Mouse (Mus musculus): ENCODE results near the gene Mdh2. TPM values are rescaled to one million over a fixed set of nuclear protein-coding genes. Genes with fewer than 3 reads are reported as not detected.

The Mdh2 gene
- total RNA-seq, 1 experiment: 223 TPM

GRCm38 (mm10) chr5:135731322-135731721, 47.0 kb upstream of the Mdh2 start:
- TF ChIP-seq MAFK (IDR thresholded peaks at IDR 0.05; ENCODE audit: insufficient read depth, low read depth, low read length) (no peak), ZNF384 (IDR thresholded peaks at IDR 0.05; ENCODE audit: low read depth, low read length) (no peak), HCFC1 (IDR thresholded peaks at IDR 0.05; ENCODE audit: borderline replicate concordance, insufficient read depth, low read length) (no peak), CHD2 (IDR thresholded peaks at IDR 0.05; ENCODE audit: low read depth, low read length) (no peak), ZC3H11A (IDR thresholded peaks at IDR 0.05; ENCODE audit: borderline replicate concordance, low read depth, low read length) (no peak)
- in situ Hi-C loops (cut with MboI; ENCODE audit: low sequenced_read_pairs in 2 of 2, unreplicated experiment in 2 of 2): no loop called here

GRCm38 (mm10) chr5:135733071-135733470, 45.2 kb upstream of the Mdh2 start:
- TF ChIP-seq CHD2 (IDR thresholded peaks at IDR 0.05; ENCODE audit: low read depth, low read length) (no peak), ZNF384 (IDR thresholded peaks at IDR 0.05; ENCODE audit: low read depth, low read length) (no peak), HCFC1 (IDR thresholded peaks at IDR 0.05; ENCODE audit: borderline replicate concordance, insufficient read depth, low read length) (no peak), ZC3H11A (IDR thresholded peaks at IDR 0.05; ENCODE audit: borderline replicate concordance, low read depth, low read length) (no peak), MAFK (IDR thresholded peaks at IDR 0.05; ENCODE audit: insufficient read depth, low read depth, low read length) (no peak)
- Histone ChIP-seq H3K9ac (ENCODE audit: insufficient read depth, low read depth, low read length, poor library complexity, severe bottlenecking) (peak overlapping the region; percentile 54; the same call in 1 of the 2 replicates), H3K9me3 (ENCODE audit: control insufficient read depth, insufficient read depth, low read depth, low read length) (no peaks in the 10 kb centered on the region), H3K27ac (ENCODE audit: insufficient read depth, low read depth, low read length, poor library complexity, severe bottlenecking) (no peak overlapping the region), H3K4me3 (ENCODE audit: insufficient read depth in 1 of 2, low read depth in 1 of 2, low read length in 2 of 2, poor library complexity in 1 of 2, severe bottlenecking in 1 of 2) (peak overlapping the region; percentile 49 to 56; a peak in 1 of 4 replicates), H3K36me3 (ENCODE audit: control insufficient read depth, insufficient read depth, low read length, poor library complexity, severe bottlenecking) (peaks cover 67% of the 10 kb centered on the region), H3K4me1 (ENCODE audit: control insufficient read depth in 2 of 2, insufficient read depth in 2 of 2, low read length in 2 of 2, poor library complexity in 1 of 2) (peaks cover 2 to 26% of the 10 kb centered on the region in 2 experiments; a peak in 3 of 4 replicates)
- no peak for DNase-seq (ENCODE audit: low read depth, low spot score)
- in situ Hi-C loops (cut with MboI; ENCODE audit: low sequenced_read_pairs in 2 of 2, unreplicated experiment in 2 of 2): no loop called here

More at GRCm38 (mm10) chr5:135731322-135731721, 47.0 kb upstream of the Mdh2 start:
- Histone ChIP-seq H3K9me3 (ENCODE audit: control insufficient read depth, insufficient read depth, low read depth, low read length) (no peaks in the 10 kb centered on the region), H3K4me1 (ENCODE audit: control insufficient read depth in 2 of 2, insufficient read depth in 2 of 2, low read length in 2 of 2, poor library complexity in 1 of 2) (peaks cover 2 to 17% of the 10 kb centered on the region in 2 experiments; a peak in 3 of 4 replicates), H3K9ac (ENCODE audit: insufficient read depth, low read depth, low read length, poor library complexity, severe bottlenecking) (no peak overlapping the region), H3K27ac (ENCODE audit: insufficient read depth, low read depth, low read length, poor library complexity, severe bottlenecking) (no peak overlapping the region), H3K4me3 (ENCODE audit: insufficient read depth in 1 of 2, low read depth in 1 of 2, low read length in 2 of 2, poor library complexity in 1 of 2, severe bottlenecking in 1 of 2) (no peak overlapping the region), H3K36me3 (ENCODE audit: control insufficient read depth, insufficient read depth, low read length, poor library complexity, severe bottlenecking) (peaks cover 66% of the 10 kb centered on the region)
- DNase-seq (ENCODE audit: low read depth, low spot score): no peak

- Histone ChIP-seq H3K27ac (ENCODE audit: insufficient read depth, low read depth, low read length, poor library complexity, severe bottlenecking) (no peak overlapping the region), H3K36me3 (ENCODE audit: control insufficient read depth, insufficient read depth, low read length, poor library complexity, severe bottlenecking) (peaks cover 62% of the 10 kb centered on the region), H3K9ac (ENCODE audit: insufficient read depth, low read depth, low read length, poor library complexity, severe bottlenecking) (peak overlapping the region; percentile 54), H3K4me1 (ENCODE audit: control insufficient read depth in 2 of 2, insufficient read depth in 2 of 2, low read length in 2 of 2, poor library complexity in 1 of 2) (peaks cover 5 to 26% of the 10 kb centered on the region in 2 experiments), H3K4me3 (ENCODE audit: insufficient read depth in 1 of 2, low read depth in 1 of 2, low read length in 2 of 2, poor library complexity in 1 of 2, severe bottlenecking in 1 of 2) (peak overlapping the region; percentile 49 to 56; a peak in 3 of 4 replicates), H3K9me3 (ENCODE audit: control insufficient read depth, insufficient read depth, low read depth, low read length) (no peaks in the 10 kb centered on the region)
- no peak for DNase-seq (ENCODE audit: low read depth, low spot score)
- TF ChIP-seq CHD2 (IDR thresholded peaks at IDR 0.05; ENCODE audit: low read depth, low read length) (no peak), MAFK (IDR thresholded peaks at IDR 0.05; ENCODE audit: insufficient read depth, low read depth, low read length) (no peak), ZC3H11A (IDR thresholded peaks at IDR 0.05; ENCODE audit: borderline replicate concordance, low read depth, low read length) (no peak), ZNF384 (IDR thresholded peaks at IDR 0.05; ENCODE audit: low read depth, low read length) (no peak), HCFC1 (IDR thresholded peaks at IDR 0.05; ENCODE audit: borderline replicate concordance, insufficient read depth, low read length) (no peak)
- in situ Hi-C loops (cut with MboI; ENCODE audit: low sequenced_read_pairs in 2 of 2, unreplicated experiment in 2 of 2): no loop called here
Measured at GRCm38 (mm10) chr5:135734057-135734680, 44.1 kb upstream of the Mdh2 start.

DNA sequence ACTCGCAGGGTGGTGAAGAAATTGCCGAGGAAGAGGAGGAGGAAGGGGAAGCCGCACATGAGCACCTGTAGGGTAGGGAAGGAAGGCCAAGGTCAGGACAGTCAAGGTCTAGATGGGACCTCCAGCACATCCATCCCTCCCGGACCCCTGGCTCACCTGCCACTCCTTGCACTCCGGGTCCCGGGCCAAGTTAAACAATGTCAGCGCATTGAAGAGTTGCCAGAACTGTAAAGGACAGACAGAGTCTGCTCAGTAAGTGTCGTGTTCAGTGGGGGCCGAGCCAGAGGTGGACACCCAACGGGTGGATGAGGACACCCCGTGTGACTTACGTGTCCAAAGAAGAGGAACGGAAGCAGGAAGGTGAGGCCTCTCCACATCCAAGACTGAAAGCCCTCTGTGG, 42.5 kb upstream of the Mdh2 start:
- H3K4me1 ChIP-seq (ENCODE audit: control insufficient read depth in 2 of 2, insufficient read depth in 2 of 2, low read length in 2 of 2, poor library complexity in 1 of 2): peaks cover 5 to 26% of the 10 kb centered on the region in 2 experiments
- no peak overlapping the region for H3K4me3 ChIP-seq (ENCODE audit: insufficient read depth in 1 of 2, low read depth in 1 of 2, low read length in 2 of 2, poor library complexity in 1 of 2, severe bottlenecking in 1 of 2)
- H3K36me3 ChIP-seq (ENCODE audit: control insufficient read depth, insufficient read depth, low read length, poor library complexity, severe bottlenecking): peaks cover 47% of the 10 kb centered on the region
- H3K9ac ChIP-seq (ENCODE audit: insufficient read depth, low read depth, low read length, poor library complexity, severe bottlenecking): no peak overlapping the region
- in situ Hi-C loops (cut with MboI; ENCODE audit: low sequenced_read_pairs in 2 of 2, unreplicated experiment in 2 of 2): no loop called here
- H3K9me3 ChIP-seq (ENCODE audit: control insufficient read depth, insufficient read depth, low read depth, low read length): no peaks in the 10 kb centered on the region
- no peak for DNase-seq (ENCODE audit: low read depth, low spot score)
- no peak overlapping the region for H3K27ac ChIP-seq (ENCODE audit: insufficient read depth, low read depth, low read length, poor library complexity, severe bottlenecking)
- TF ChIP-seq CHD2 (IDR thresholded peaks at IDR 0.05; ENCODE audit: low read depth, low read length): no peak
- no peak for TF ChIP-seq ZC3H11A (IDR thresholded peaks at IDR 0.05; ENCODE audit: borderline replicate concordance, low read depth, low read length)
- no peak for TF ChIP-seq MAFK (IDR thresholded peaks at IDR 0.05; ENCODE audit: insufficient read depth, low read depth, low read length)

Data from ES-E14 (cell line).